Mouse (Mus musculus) limb, embryonic 15.5 days (tissue): ENCODE measurements around the gene Nmur1. TPM values are rescaled to one million over a fixed set of nuclear protein-coding genes. Genes with fewer than 3 reads are reported as not detected.

Experiments used
- ATAC-seq: fragments of 200-750 bp; cut with Nextera tagmentation; 2 replicates; pipeline ENCODE4 v1.8.0; 2017; ENCODE audit warnings: low read depth, moderate TSS enrichment; ENCODE audit not compliant: insufficient number of reproducible peaks, low FRiP score, low TSS enrichment
- H3K27ac ChIP-seq: fragments of 300-500 bp; sonication (generic); 2 replicates; pipeline ENCODE4 v1.5.1; 2015; ENCODE audit warnings: moderate library complexity, mild to moderate bottlenecking, inconsistent platforms
- H3K27me3 ChIP-seq: fragments of 300-500 bp; sonication (generic); 2 replicates; pipeline ENCODE4 v1.6.1; 2015; ENCODE audit warnings: inconsistent platforms
- H3K36me3 ChIP-seq: fragments of 300-500 bp; sonication (generic); 2 replicates; pipeline ENCODE4 v1.6.1; 2015; ENCODE audit warnings: inconsistent platforms
- H3K4me1 ChIP-seq: fragments of 300-500 bp; sonication (generic); 2 replicates; pipeline ENCODE4 v1.6.1; 2015; ENCODE audit warnings: inconsistent platforms
- H3K4me2 ChIP-seq: fragments of 300-500 bp; sonication (generic); 2 replicates; pipeline ENCODE4 v1.6.1; 2015; ENCODE audit warnings: mild to moderate bottlenecking, inconsistent platforms
- H3K4me3 ChIP-seq: fragments of 300-500 bp; sonication (generic); 2 replicates; pipeline ENCODE4 v1.5.1; 2015; ENCODE audit warnings: mild to moderate bottlenecking, inconsistent platforms
- H3K9ac ChIP-seq: fragments of 300-500 bp; sonication (generic); 2 replicates; pipeline ENCODE4 v1.6.1; 2015; ENCODE audit warnings: inconsistent platforms
- H3K9me3 ChIP-seq: fragments of 300-500 bp; sonication (generic); 2 replicates; pipeline ENCODE4 v1.6.1; 2016; ENCODE audit warnings: inconsistent platforms
- WGBS: fragments of 180-500 bp; shearing (Covaris S2); methylation state at CpG from one replicate; pipeline ENCODE4 v1.1.7; 2015; 5-methylcytosine and 5-hydroxymethylcytosine counted together
- polyA plus RNA-seq: library from polyadenylated mRNA; unstranded; fragments of >200 nt; fragmentation: Nextera tagmentation; extraction: Ambion mirVana; gene quantifications from 2 replicates; pipeline ENCODE4 v1.2.1, GENCODE M21; 2015

Gene Nmur1
- polyA plus RNA-seq, 1 experiment from 2014 or later, result not detected

DNA sequence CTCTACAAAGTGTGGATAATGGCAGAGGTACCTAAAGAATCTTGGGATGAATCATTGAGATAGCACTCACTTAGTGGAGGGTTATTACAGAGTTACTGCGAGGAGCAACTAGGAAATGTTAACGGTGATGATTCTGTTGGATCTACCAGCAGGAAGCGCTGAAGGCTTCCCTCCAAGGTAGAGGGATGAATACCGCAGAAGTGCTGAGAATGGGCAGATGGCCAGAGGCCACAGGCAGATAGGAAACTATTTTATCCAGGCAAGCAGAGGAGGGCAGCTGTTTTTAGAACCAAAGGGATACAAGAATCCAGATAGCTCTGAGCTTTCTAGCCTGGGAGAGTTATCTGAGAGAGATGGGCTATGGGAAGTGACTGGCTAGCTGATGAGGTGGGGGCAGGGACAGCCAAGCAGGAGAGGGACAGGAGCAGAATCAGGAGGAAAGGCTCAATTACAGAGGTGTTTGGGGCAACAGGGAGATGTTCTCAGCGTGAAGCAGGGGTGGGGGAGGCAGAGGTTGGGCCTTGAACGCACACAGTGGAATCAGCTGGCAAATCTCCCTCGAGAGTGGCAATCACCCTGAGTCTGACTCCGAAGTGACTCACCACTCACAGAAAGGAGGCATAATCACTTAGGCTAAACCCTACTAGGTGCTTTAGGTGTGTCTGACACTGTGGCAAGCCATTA is 13.6 kb upstream of the Nmur1 start:
- H3K4me2 ChIP-seq, result 0 out of 2 replicates have a peak overlapping the region, but pooled peaks have one; percentile 89
- WGBS, result 23% methylated on average over 8 of the region's 8 CpGs
- H3K9ac ChIP-seq, result 0 out of 2 replicates have a peak overlapping the region, but pooled peaks have one; percentile 10
- no peaks in the 10 kb centered on the region for H3K36me3 ChIP-seq
- no peaks in the 10 kb centered on the region for H3K9me3 ChIP-seq
- no peak overlapping the region for H3K4me3 ChIP-seq
- H3K27ac ChIP-seq, result peak overlapping the region; percentile 100
- H3K4me1 ChIP-seq, result peaks cover 63% of the 10 kb centered on the region
- ATAC-seq, result no peak
- no peaks in the 10 kb centered on the region for H3K27me3 ChIP-seq

GRCm38 (mm10) chr1:86438501-86438900 is 12.5 kb upstream of the Nmur1 start:
- Histone ChIP-seq H3K9ac (no peak overlapping the region), H3K4me1 (peaks cover 62% of the 10 kb centered on the region), H3K9me3 (no peaks in the 10 kb centered on the region), H3K27ac (no peak overlapping the region), H3K4me2 (no peak overlapping the region), H3K27me3 (no peaks in the 10 kb centered on the region), H3K36me3 (no peaks in the 10 kb centered on the region), H3K4me3 (no peak overlapping the region)
- no peak for ATAC-seq
- 70% methylated on average over 2 of the region's 2 CpGs for WGBS

DNA sequence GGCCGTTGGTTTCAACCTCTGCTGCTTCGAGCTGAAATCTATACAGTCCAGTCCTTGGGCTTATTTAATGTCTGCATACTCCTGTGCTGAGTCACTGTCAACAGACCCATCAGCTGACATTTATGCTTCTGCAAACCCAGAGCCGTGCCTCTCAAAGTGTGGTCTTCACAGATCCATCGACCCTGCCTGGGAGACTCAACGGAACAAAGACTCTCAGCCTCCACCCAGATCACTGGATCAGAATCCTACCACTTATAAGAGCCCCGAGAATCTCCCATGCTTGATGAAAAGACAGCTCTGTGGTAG is 11.9 kb upstream of the Nmur1 start:
- Histone ChIP-seq H3K9ac (no peak overlapping the region), H3K36me3 (no peaks in the 10 kb centered on the region), H3K9me3 (no peaks in the 10 kb centered on the region), H3K4me1 (peaks cover 62% of the 10 kb centered on the region), H3K4me2 (no peak overlapping the region), H3K4me3 (no peak overlapping the region), H3K27ac (no peak overlapping the region), H3K27me3 (no peaks in the 10 kb centered on the region)
- WGBS, result 56% methylated on average over 6 of the region's 6 CpGs
- ATAC-seq, result no peak

- Histone ChIP-seq H3K36me3 (no peaks in the 10 kb centered on the region), H3K9ac (no peak overlapping the region), H3K9me3 (no peaks in the 10 kb centered on the region), H3K4me2 (no peak overlapping the region), H3K4me3 (no peak overlapping the region), H3K4me1 (peaks cover 56% of the 10 kb centered on the region), H3K27ac (no peak overlapping the region), H3K27me3 (no peaks in the 10 kb centered on the region)
- WGBS, result 59% methylated on average over 9 of the region's 9 CpGs
- no peak for ATAC-seq
Observed at GRCm38 (mm10) chr1:86437219-86438013, 11.4 kb upstream of the Nmur1 start.

- 29% methylated on average over 13 of the region's 13 CpGs for WGBS
- peaks cover 55% of the 10 kb centered on the region for H3K4me1 ChIP-seq
Observed at GRCm38 (mm10) chr1:86435302-86435821, 9.3 kb upstream of the Nmur1 start.

DNA sequence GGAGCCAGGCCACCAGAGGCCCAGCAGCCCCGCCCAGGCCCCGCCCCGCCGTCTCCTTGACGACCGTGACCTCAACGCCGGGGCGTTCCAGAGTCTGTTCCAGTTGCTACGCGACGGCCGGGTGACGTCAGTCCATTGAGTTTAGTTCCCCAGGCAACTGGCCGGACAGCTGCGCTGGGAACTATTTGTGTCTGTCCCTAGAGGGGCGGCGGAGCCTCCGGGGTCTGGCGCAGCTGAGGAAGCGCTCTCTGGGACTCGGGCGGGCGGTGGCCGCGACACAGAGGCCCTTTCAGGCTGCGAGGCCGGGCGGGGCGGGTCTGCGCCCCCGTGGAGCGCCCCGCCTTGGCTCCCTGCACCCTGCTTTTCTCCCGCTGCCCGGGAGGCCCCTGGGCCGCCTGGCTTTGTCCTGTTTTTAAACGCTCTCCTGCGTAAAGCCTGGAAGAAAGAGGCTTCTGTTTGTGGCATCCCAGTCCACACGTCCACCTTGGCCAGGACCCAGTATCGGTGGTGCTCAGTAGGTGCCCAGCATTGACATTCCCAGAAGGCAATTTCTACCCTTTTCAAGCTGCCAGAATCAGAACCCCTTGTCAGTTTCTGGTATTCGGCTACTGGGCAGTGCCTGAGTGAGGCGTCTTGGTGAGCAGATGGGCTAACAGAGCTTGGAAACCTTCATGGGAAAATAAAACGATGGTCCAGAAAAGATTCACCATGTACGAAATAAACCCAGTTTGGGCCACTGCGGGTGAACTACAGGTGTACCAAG is 8.6 kb upstream of the Nmur1 start:
- no peaks in the 10 kb centered on the region for H3K36me3 ChIP-seq
- peak overlapping the region; percentile 87 for H3K4me2 ChIP-seq
- ATAC-seq, result peak; percentile 89
- 3% methylated on average over 46 of the region's 46 CpGs for WGBS
- H3K27me3 ChIP-seq, result no peaks in the 10 kb centered on the region
- no peaks in the 10 kb centered on the region for H3K9me3 ChIP-seq
- peak overlapping the region; percentile 97 for H3K27ac ChIP-seq
- H3K4me1 ChIP-seq, result peaks cover 48% of the 10 kb centered on the region
- peak overlapping the region; percentile 52 for H3K4me3 ChIP-seq
- peak overlapping the region; percentile 50 for H3K9ac ChIP-seq

More at GRCm38 (mm10) chr1:86435302-86435821, 9.3 kb upstream of the Nmur1 start:
- no peaks in the 10 kb centered on the region for H3K27me3 ChIP-seq
- no peaks in the 10 kb centered on the region for H3K36me3 ChIP-seq
- H3K27ac ChIP-seq, result peak overlapping the region; percentile 97
- H3K9me3 ChIP-seq, result no peaks in the 10 kb centered on the region
- no peak overlapping the region for H3K4me3 ChIP-seq
- ATAC-seq, result peak; percentile 46
- peak overlapping the region; percentile 87; the same call in 1 of the 2 replicates for H3K4me2 ChIP-seq
- no peak overlapping the region for H3K9ac ChIP-seq

- under 1% methylated on average over 12 of the region's 12 CpGs for whole genome bisulfite sequencing
- Histone ChIP-seq H3K9me3 (no peaks in the 10 kb centered on the region), H3K27ac (peak overlapping the region; percentile 97), H3K4me1 (peaks cover 45% of the 10 kb centered on the region), H3K4me3 (peak overlapping the region; percentile 52), H3K27me3 (no peaks in the 10 kb centered on the region), H3K9ac (peak overlapping the region; percentile 39), H3K36me3 (no peaks in the 10 kb centered on the region), H3K4me2 (peak overlapping the region; percentile 87)
- peak; percentile 69 for ATAC-seq
Observed at GRCm38 (mm10) chr1:86434001-86434400, 8.0 kb upstream of the Nmur1 start.

- no peak overlapping the region for H3K4me3 ChIP-seq
- no peak for ATAC-seq
- no peak overlapping the region for H3K4me2 ChIP-seq
- no peak overlapping the region for H3K9ac ChIP-seq
- peaks cover 44% of the 10 kb centered on the region for H3K4me1 ChIP-seq
- no peaks in the 10 kb centered on the region for H3K36me3 ChIP-seq
- WGBS, result 77% methylated on average over 7 of the region's 7 CpGs
- H3K27ac ChIP-seq, result peak overlapping the region; percentile 97
- no peaks in the 10 kb centered on the region for H3K9me3 ChIP-seq
- no peaks in the 10 kb centered on the region for H3K27me3 ChIP-seq
Observed at GRCm38 (mm10) chr1:86433359-86433758, 7.3 kb upstream of the Nmur1 start.

DNA sequence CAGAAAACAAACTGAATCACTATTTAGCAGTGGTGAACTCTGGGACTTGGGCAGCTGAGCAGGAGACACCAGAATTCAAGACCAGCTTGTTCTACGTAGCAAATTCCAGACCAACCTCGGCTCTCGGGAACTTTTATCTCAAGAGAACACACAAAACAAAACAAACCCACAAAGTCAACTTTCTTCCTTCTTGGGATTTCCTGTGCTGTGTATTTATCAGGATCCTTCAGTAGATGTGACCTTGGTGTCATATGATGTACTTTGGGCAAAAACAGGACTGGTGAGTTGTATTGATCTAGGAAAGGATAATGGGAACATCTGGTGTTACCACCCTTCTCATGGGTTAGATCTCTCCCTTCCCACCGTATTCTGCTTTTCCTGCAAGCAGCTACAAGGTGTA is 6.8 kb upstream of the Nmur1 start:
- H3K9ac ChIP-seq, result no peak overlapping the region
- H3K4me1 ChIP-seq, result peaks cover 40% of the 10 kb centered on the region
- no peak overlapping the region for H3K4me2 ChIP-seq
- no peak overlapping the region for H3K27ac ChIP-seq
- 75% methylated on average over 4 of the region's 4 CpGs for WGBS
- ATAC-seq, result no peak
- no peaks in the 10 kb centered on the region for H3K36me3 ChIP-seq
- no peaks in the 10 kb centered on the region for H3K27me3 ChIP-seq
- H3K4me3 ChIP-seq, result no peak overlapping the region
- no peaks in the 10 kb centered on the region for H3K9me3 ChIP-seq

DNA sequence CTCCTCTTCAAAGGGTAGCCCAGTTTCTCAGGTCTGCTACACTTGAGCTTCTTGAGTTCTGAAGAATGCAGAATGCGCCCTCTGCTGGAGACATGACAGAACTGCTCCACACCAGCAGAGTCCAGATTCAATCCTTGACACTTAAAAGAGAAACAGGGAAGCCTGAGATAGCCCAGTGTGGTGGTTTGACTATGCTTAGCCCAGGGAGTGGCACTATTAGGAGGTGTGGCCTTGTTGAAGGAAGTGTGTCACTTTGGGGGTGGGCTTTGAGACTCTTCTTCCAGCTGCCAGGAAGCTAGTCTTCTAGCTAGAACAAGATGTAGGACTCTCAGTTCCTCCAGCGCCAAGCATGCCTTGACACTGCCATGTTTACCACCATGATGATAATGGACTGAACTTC is 4.0 kb upstream of the Nmur1 start:
- 44% methylated on average over 2 of the region's 2 CpGs for WGBS
- no peak overlapping the region for H3K4me2 ChIP-seq
- ATAC-seq, result no peak
- no peaks in the 10 kb centered on the region for H3K27me3 ChIP-seq
- no peaks in the 10 kb centered on the region for H3K36me3 ChIP-seq
- H3K4me1 ChIP-seq, result peaks cover 18% of the 10 kb centered on the region
- H3K9ac ChIP-seq, result no peak overlapping the region
- no peak overlapping the region for H3K27ac ChIP-seq
- H3K9me3 ChIP-seq, result no peaks in the 10 kb centered on the region
- H3K4me3 ChIP-seq, result no peak overlapping the region

- Histone ChIP-seq H3K4me1 (peaks cover 11% of the 10 kb centered on the region; the same call in 1 of the 2 replicates), H3K4me3 (no peak overlapping the region), H3K27ac (no peak overlapping the region), H3K9me3 (no peaks in the 10 kb centered on the region), H3K36me3 (no peaks in the 10 kb centered on the region), H3K27me3 (no peaks in the 10 kb centered on the region), H3K4me2 (no peak overlapping the region), H3K9ac (no peak overlapping the region)
- no peak for ATAC-seq
- WGBS, result 37% methylated on average over 11 of the region's 11 CpGs
Observed at GRCm38 (mm10) chr1:86424835-86425547, 1.0 kb downstream of the Nmur1 start.
